Mouse (Mus musculus) hindbrain, embryonic 16.5 days (tissue): ENCODE results near the gene Heatr5b. TPM values are rescaled to one million over a fixed set of nuclear protein-coding genes. Genes with fewer than 3 reads are reported as not detected.

Source experiments
- ATAC-seq: fragments of 200-750 bp; cut with Nextera tagmentation; 2 replicates; pipeline ENCODE4 v1.8.0; 2017; ENCODE audit warnings: moderate TSS enrichment, moderate library complexity
- H3K27ac ChIP-seq: fragments of 300-500 bp; sonication (generic); 2 replicates; pipeline ENCODE4 v1.5.1; 2014; ENCODE audit warnings: low read depth, mild to moderate bottlenecking, control low read depth, low read length, moderate library complexity
- H3K27me3 ChIP-seq: fragments of 300-500 bp; sonication (generic); replicated peaks from 2 replicates; pipeline ENCODE4 v1.6.1; 2014; ENCODE audit warnings: low read length; ENCODE audit not compliant: control insufficient read depth, insufficient read depth
- H3K36me3 ChIP-seq: fragments of 300-500 bp; sonication (generic); 2 replicates; pipeline ENCODE4 v1.6.1; 2014; ENCODE audit warnings: mild to moderate bottlenecking, low read length, moderate library complexity, mixed read lengths; ENCODE audit not compliant: control insufficient read depth, insufficient read depth
- H3K4me1 ChIP-seq: fragments of 300-500 bp; sonication (generic); 2 replicates; pipeline ENCODE4 v1.6.1; 2014; ENCODE audit warnings: low read depth, low read length; ENCODE audit not compliant: control insufficient read depth, insufficient read depth
- H3K4me2 ChIP-seq: fragments of 300-500 bp; sonication (generic); 2 replicates; pipeline ENCODE4 v1.6.1; 2014; ENCODE audit warnings: mild to moderate bottlenecking, low read length, control low read depth, moderate library complexity
- H3K4me3 ChIP-seq: fragments of 300-500 bp; sonication (generic); 2 replicates; pipeline ENCODE4 v1.5.1; 2014; ENCODE audit warnings: mild to moderate bottlenecking, low read length, control low read depth, moderate library complexity
- H3K9ac ChIP-seq: fragments of 300-500 bp; sonication (generic); 2 replicates; pipeline ENCODE4 v1.6.1; 2014; ENCODE audit warnings: low read depth, mild to moderate bottlenecking, control low read depth, low read length, moderate library complexity
- H3K9me3 ChIP-seq: fragments of 300-500 bp; sonication (generic); 2 replicates; pipeline ENCODE4 v1.6.1; 2014; ENCODE audit warnings: mild to moderate bottlenecking, low read length, moderate library complexity; ENCODE audit not compliant: control insufficient read depth
- WGBS: fragments of 180-500 bp; shearing (Covaris S2); extraction: QIAGEN DNeasy Blood & Tissue Kit; methylation state at CpG from one replicate; pipeline ENCODE4 v1.1.7; 2014; 5-methylcytosine and 5-hydroxymethylcytosine counted together
- polyA plus RNA-seq: library from polyadenylated mRNA; unstranded; fragments of >200 nt; fragmentation: Nextera tagmentation; extraction: Ambion mirVana; gene quantifications from 2 replicates; pipeline ENCODE4 v1.2.1, GENCODE M21; 2015

Gene Heatr5b
- polyA plus RNA-seq, 1 experiment from 2014 or later, result 16.9 TPM

DNA sequence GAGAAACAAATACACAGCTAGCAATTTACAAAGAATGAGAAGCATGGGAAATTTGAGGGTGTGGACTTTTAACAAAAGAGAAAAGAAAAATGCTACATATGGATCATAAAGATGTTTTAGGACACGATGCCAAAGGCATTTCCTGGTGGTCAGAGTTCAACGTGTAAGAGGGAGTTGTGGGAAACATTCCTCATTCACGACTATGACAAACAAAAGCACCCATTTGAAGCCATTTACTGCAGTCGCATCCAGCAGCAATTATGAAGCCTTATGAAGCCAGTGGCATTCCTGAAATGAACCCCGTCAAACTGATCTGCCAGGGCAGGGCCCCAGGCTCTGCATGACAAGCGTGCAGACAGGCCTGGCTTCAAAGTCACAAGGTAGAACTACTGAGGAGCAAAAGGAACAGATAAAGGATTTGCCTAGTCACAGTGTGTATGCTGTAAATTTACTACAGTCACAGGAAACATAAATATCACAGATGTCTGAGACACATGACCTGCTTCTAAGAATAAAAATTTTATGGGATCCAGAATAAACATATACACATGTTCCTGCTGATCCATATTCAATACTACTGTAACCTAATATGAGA, 110.6 kb downstream of the Heatr5b start:
- H3K4me3 ChIP-seq, result no peak overlapping the region
- ATAC-seq, result no peak
- H3K9me3 ChIP-seq, result no peaks in the 10 kb centered on the region
- H3K36me3 ChIP-seq, result no peaks in the 10 kb centered on the region
- no peaks in the 10 kb centered on the region for H3K4me1 ChIP-seq
- H3K27ac ChIP-seq, result no peak overlapping the region
- WGBS, result 80% methylated on average over 6 of the region's 6 CpGs
- no peak overlapping the region for H3K4me2 ChIP-seq
- no peaks in the 10 kb centered on the region for H3K27me3 ChIP-seq
- no peak overlapping the region for H3K9ac ChIP-seq

DNA sequence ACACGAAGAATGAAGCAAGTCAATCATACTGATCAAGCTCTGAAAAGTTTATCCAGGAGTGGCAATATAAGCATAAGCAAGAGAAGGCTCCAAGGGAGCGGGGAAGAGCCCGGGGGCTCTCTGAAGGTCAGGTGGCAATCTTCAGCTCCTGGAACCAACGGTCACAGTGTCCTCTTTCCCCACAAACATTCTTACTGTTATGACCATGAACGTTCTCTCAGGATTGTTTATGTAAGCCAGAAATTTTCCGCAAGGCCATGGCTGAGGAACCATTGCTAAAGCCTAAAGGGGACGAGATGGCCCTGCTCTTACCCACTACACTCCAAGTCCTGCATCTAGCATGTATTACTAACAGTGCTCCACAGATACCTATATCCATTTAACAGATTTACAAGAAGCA, 113.5 kb downstream of the Heatr5b start:
- no peak overlapping the region for H3K4me2 ChIP-seq
- WGBS, result 97% methylated on average over 7 of the region's 7 CpGs
- H3K4me1 ChIP-seq, result no peaks in the 10 kb centered on the region
- no peaks in the 10 kb centered on the region for H3K9me3 ChIP-seq
- H3K9ac ChIP-seq, result no peak overlapping the region
- no peaks in the 10 kb centered on the region for H3K27me3 ChIP-seq
- no peak overlapping the region for H3K4me3 ChIP-seq
- no peak overlapping the region for H3K27ac ChIP-seq
- H3K36me3 ChIP-seq, result peaks cover 4% of the 10 kb centered on the region; the same call in 1 of the 2 replicates
- no peak for ATAC-seq

DNA sequence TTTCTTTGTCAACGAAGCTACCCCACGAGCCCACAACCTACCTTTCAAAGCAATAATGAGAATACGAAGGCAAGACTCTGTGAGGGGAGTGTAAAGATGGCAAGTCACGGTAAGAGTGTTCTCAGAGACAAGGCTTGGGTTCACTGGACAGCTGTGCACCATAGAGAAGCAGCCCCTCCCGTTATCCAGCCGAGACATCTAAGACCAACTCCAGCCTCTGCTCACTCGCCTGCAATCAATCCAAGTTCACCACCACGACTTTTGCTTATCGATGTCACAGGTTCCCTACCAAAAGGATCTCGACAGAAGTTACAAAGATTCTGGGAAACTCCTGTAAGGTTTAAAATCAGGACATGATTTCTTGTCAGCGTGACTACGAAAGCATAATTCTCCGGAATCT, 116.1 kb downstream of the Heatr5b start:
- Histone ChIP-seq H3K27me3 (no peaks in the 10 kb centered on the region), H3K36me3 (peaks cover 4% of the 10 kb centered on the region; the same call in 1 of the 2 replicates), H3K9ac (no peak overlapping the region), H3K4me1 (no peaks in the 10 kb centered on the region), H3K27ac (no peak overlapping the region), H3K9me3 (no peaks in the 10 kb centered on the region), H3K4me3 (no peak overlapping the region), H3K4me2 (no peak overlapping the region)
- ATAC-seq, result no peak
- WGBS, result 95% methylated on average over 13 of the region's 13 CpGs

DNA sequence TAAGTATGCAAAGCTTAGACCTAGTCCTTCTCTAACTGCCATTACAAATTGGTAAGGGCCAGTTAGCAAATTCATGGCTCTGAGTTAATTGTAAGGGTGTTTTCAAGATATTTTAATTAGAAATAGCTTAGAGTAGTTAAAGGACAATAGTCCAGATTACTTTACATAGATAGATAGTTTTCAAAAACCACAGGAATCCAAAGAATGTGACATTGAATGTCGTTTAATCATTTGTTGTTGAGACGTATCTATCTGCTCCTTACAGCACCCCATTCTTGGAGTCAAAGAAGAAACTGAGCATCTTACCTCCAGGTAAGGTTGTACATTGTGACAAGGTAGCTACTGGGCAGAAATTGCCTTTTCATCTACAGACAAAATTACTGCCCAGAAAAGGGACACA, 124.9 kb downstream of the Heatr5b start:
- H3K9me3 ChIP-seq, result no peaks in the 10 kb centered on the region
- no peak overlapping the region for H3K9ac ChIP-seq
- no peak overlapping the region for H3K4me2 ChIP-seq
- no peak overlapping the region for H3K4me3 ChIP-seq
- H3K4me1 ChIP-seq, result no peaks in the 10 kb centered on the region
- no peak for ATAC-seq
- no peaks in the 10 kb centered on the region for H3K36me3 ChIP-seq
- H3K27ac ChIP-seq, result no peak overlapping the region
- no peaks in the 10 kb centered on the region for H3K27me3 ChIP-seq
- WGBS, result 72% methylated on average over 2 of the region's 2 CpGs

DNA sequence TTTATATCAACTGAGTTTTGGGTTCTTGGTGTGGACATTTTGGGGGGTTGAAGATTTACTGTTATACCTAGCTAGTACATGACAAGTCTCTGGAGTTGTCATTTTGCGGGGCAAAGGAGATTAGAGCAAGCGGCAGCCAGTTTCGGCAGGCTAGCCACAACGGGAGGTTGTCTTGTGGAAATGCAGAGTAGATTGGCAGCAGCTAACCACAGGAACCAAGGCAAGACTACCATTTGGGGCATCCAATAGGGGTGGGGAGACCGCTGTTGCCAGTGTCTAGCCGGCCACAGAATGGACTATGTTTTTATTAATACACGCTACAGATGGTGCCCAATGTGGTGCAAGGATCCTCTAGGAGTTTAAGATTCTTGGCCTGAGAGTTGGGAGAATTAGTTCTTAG, 126.7 kb downstream of the Heatr5b start:
- H3K36me3 ChIP-seq, result no peaks in the 10 kb centered on the region
- H3K4me1 ChIP-seq, result no peaks in the 10 kb centered on the region
- H3K4me2 ChIP-seq, result no peak overlapping the region
- H3K27ac ChIP-seq, result no peak overlapping the region
- H3K4me3 ChIP-seq, result no peak overlapping the region
- H3K9me3 ChIP-seq, result no peaks in the 10 kb centered on the region
- 85% methylated on average over 7 of the region's 7 CpGs for WGBS
- H3K9ac ChIP-seq, result no peak overlapping the region
- H3K27me3 ChIP-seq, result no peaks in the 10 kb centered on the region
- ATAC-seq, result no peak

DNA sequence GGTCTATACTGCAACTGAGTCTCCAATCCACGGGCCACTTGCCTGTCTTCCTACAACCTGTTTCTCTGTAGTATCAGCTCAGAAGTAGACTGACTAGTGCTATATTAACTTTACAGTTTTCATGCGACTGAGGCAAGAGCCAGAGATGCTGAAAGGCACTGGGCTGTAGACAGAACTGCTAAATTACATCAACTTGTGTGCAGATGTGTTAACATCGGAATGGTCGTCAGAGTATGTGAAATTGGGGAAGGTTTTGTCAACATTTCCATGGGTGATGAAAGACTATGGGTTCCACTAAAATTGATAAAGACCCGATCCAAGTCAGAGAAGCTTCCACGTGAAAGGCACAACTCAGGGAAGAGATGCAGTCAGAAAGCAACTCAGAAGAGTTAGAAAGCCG, 132.2 kb downstream of the Heatr5b start:
- Histone ChIP-seq H3K27me3 (no peaks in the 10 kb centered on the region), H3K9ac (no peak overlapping the region), H3K9me3 (no peaks in the 10 kb centered on the region), H3K4me1 (no peaks in the 10 kb centered on the region), H3K36me3 (0 out of 2 replicates have a peak, but pooled peaks cover 3% of the 10 kb centered on the region), H3K4me2 (no peak overlapping the region), H3K4me3 (no peak overlapping the region), H3K27ac (no peak overlapping the region)
- no peak for ATAC-seq
- 93% methylated on average over 7 of the region's 7 CpGs for WGBS

Other genes starting within 250 kb of the Heatr5b start
- gene Strn, start 98.2 kb downstream of the Heatr5b start, polyA plus RNA-seq, result 4.3 and 5.8 TPM in 2 replicates
- 54.4 and 56.9 TPM in 2 replicates for gene Gpatch11, start 203 bp upstream of the Heatr5b start, polyA plus RNA-seq
- 3.0 and 3.3 TPM in 2 replicates for gene Eif2ak2, start 47.2 kb upstream of the Heatr5b start, polyA plus RNA-seq
- 0.36 TPM in 1 of 2 replicates, not detected in the other for gene Sult6b1, start 71.6 kb upstream of the Heatr5b start, polyA plus RNA-seq
- 105 and 127 TPM in 2 replicates for gene Cebpzos, start 81.1 kb upstream of the Heatr5b start, polyA plus RNA-seq
- gene Cebpz, start 101.7 kb upstream of the Heatr5b start, polyA plus RNA-seq, result 29.7 and 32.0 TPM in 2 replicates
- gene Ndufaf7, start 101.8 kb upstream of the Heatr5b start, polyA plus RNA-seq, result 63.9 and 65.9 TPM in 2 replicates
- gene Prkd3, start 185.5 kb upstream of the Heatr5b start, polyA plus RNA-seq, result 11.0 and 15.0 TPM in 2 replicates
- gene Qpct, start 216.5 kb upstream of the Heatr5b start, polyA plus RNA-seq, result 25.9 and 32.9 TPM in 2 replicates